Mouse (Mus musculus) thymus, adult 2 months (tissue): ENCODE data around the gene Pgpep1l. TPM values are rescaled to one million over a fixed set of nuclear protein-coding genes. Genes with fewer than 3 reads are reported as not detected.

Source experiments
- DNase-seq: peaks from one replicate; pipeline ENCODE4 v3.0.0; 2021
- H3K27ac ChIP-seq: fragments of 200-500 bp; 2 replicates; pipeline ENCODE4 v1.5.1; 2012; ENCODE audit warnings: low read length, control low read depth; ENCODE audit not compliant: control insufficient read depth, insufficient read depth
- H3K27me3 ChIP-seq: fragments of 200-500 bp; 2 replicates; pipeline ENCODE4 v1.6.1; 2012; ENCODE audit warnings: mild to moderate bottlenecking, low read length, moderate library complexity, mixed read lengths; ENCODE audit not compliant: control insufficient read depth, insufficient read depth
- H3K36me3 ChIP-seq: fragments of 200-500 bp; 2 replicates; pipeline ENCODE4 v1.6.1; 2012; ENCODE audit warnings: mild to moderate bottlenecking, low read length, moderate library complexity; ENCODE audit not compliant: control insufficient read depth, insufficient read depth
- H3K4me1 ChIP-seq: fragments of 200-500 bp; replicated peaks from 2 replicates; pipeline ENCODE4 v1.6.1; 2012; ENCODE audit warnings: low read length; ENCODE audit not compliant: control insufficient read depth, insufficient read depth
- H3K4me3 ChIP-seq: fragments of 200-500 bp; 2 replicates; pipeline ENCODE4 v1.5.1; 2012; ENCODE audit warnings: mild to moderate bottlenecking, low read length, control low read depth, moderate library complexity; ENCODE audit not compliant: control insufficient read depth, insufficient read depth
- CTCF ChIP-seq: fragments of 200-500 bp; IDR thresholded peaks from 2 replicates; pipeline ENCODE4 v1.5.1; 2012; ENCODE audit warnings: mild to moderate bottlenecking, control low read depth, low read length, moderate library complexity, borderline replicate concordance; ENCODE audit not compliant: control insufficient read depth, poor library complexity, insufficient read depth; ENCODE audit errors: extremely low read depth
- POLR2A ChIP-seq: fragments of 200-500 bp; IDR thresholded peaks from 2 replicates; pipeline ENCODE4 v1.6.1; 2012; ENCODE audit warnings: mild to moderate bottlenecking, low read length, control low read depth, moderate library complexity; ENCODE audit not compliant: control insufficient read depth, poor library complexity, insufficient read depth; ENCODE audit errors: extremely low read depth
- WGBS: fragments of 180-500 bp; shearing (Covaris S2); methylation state at CpG from one replicate; pipeline ENCODE4 v1.1.7; 2018; 5-methylcytosine and 5-hydroxymethylcytosine counted together
- polyA plus RNA-seq: library from polyadenylated mRNA; depleted of rRNA; stranded (reverse); fragments of >200 nt; gene quantifications from 2 replicates; pipeline ENCODE4 v1.2.3, GENCODE M21; 2012; rRNA removed

Pgpep1l gene
- 0.98 and 1.5 TPM in 2 replicates for polyA plus RNA-seq

DNA sequence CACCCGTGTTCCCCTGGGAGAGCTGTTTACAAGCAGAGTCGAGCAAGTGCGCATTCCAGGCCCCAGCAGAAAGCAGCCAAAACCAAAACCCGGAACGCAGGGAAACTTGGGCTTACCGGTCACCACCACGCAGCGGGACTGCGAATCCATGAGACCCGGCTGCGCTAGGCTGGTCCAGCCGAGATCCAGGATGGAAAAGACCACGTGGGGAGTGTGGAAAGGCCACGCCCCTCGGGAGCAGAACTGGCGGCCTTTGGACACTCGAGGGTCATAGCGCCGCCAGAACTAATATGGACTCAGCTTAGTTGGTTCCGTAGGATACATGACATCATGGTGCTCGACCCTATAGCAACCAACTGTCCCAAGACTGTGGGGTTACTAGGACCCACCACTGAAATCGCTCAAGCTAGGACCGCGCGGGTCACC lies at the start of gene Pgpep1l:
Gene Pgpep1l, minus strand, starts transcription at position 206 of the 426 bp plus-strand sequence.
- Histone ChIP-seq H3K27ac (peak within 1 kb of the TSS; percentile 71), H3K4me3 (peak within 1 kb of the TSS; percentile 29), H3K36me3 (no peaks in the 10 kb centered on the region), H3K4me1 (peaks cover 36% of the 10 kb centered on the region), H3K27me3 (no peaks in the 10 kb centered on the region)
- 45% methylated on average over 25 of the region's 25 CpGs for WGBS
- no peak for TF ChIP-seq POLR2A
- TF ChIP-seq CTCF = no peak
- DNase-seq = peak; percentile 47

DNA sequence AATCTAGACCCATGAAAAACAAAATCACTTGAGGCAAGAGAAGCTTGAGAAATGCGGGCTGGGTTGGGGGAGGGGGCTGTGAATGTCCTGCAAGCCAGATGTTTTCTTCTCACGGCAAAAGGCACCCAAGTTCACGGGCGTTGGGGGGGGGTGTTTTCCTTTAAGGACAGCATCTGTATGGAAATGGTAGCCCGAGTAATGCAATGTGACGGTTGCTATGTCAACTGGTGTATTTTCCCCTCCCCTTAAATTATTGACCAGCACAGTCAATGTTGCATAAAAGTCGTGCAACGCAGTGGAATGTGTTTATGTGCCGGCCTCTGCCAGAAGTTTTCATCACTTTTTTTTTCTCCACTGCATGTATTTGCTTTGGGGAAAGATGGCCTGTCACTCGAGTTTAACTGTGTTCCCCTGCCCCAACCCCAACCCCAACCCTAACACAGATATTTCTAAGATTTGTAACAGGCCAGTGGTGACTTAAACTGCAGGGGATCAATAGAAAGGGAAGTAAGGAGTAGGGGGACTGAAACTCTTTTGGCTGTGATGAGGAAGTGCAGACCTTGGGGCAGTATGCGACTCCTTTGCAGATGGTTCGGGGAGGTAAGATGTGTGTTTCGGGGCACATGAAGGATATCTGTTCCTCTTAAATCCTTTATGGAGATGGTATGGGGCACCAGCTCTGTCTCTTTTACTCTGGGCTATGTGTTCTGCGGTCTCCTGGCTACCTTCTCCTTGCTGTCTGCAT lies 49.2 kb upstream of the Pgpep1l start:
- TF ChIP-seq POLR2A (no peak), CTCF (no peak)
- 90% methylated on average over 14 of the region's 14 CpGs for WGBS
- H3K4me3 ChIP-seq = no peak overlapping the region
- peaks cover 3% of the 10 kb centered on the region; the same call in 1 of the 2 replicates for H3K4me1 ChIP-seq
- no peak for DNase-seq
- H3K27me3 ChIP-seq = no peaks in the 10 kb centered on the region
- peaks cover 9% of the 10 kb centered on the region; the same call in 1 of the 2 replicates for H3K36me3 ChIP-seq
- H3K27ac ChIP-seq = no peak overlapping the region

DNA sequence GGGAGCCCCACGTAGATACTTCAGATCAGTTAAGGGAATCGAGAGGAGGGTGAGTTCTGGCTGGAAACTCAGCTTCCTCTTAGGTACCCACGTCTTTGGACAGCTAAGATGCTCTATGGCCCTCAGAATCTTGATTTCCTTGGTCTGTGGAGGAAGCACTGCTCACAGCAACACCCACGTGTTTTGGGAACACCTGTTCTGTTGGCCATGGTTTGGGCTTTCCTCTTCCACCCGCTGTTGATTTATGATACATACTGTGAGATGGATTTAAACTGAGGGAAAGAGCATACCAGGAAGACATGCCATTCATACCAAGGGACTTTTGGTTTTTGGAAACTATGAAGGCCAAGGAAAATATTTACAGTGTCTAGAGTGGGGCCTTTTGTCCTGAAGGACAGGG lies 48.4 kb upstream of the Pgpep1l start:
- H3K27ac ChIP-seq = no peak overlapping the region
- WGBS = 43% methylated on average over 5 of the region's 5 CpGs
- TF ChIP-seq CTCF (no peak), POLR2A (no peak)
- H3K36me3 ChIP-seq = peaks cover 13% of the 10 kb centered on the region; the same call in 1 of the 2 replicates
- no peak overlapping the region for H3K4me3 ChIP-seq
- H3K4me1 ChIP-seq = peaks cover 3% of the 10 kb centered on the region; the same call in 1 of the 2 replicates
- no peak for DNase-seq
- H3K27me3 ChIP-seq = no peaks in the 10 kb centered on the region

DNA sequence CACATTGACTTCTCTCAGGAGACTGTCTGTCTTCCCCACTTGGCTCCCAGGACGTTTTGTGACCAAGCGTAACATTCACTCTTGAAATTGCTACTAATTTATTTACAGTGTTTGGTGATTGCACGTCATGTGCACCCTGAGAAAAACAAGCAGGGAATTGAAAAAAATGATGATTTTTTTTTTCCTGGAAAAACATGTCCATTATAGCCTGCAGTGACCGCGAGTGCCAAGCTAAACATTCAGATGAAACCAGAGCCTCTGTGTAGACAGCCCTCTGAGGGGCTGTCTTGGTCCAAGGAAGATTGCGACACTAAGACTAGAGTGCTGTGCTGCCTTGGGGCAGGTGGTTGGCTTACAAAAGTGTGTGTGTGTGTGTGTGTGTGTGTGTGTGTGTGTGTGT lies 47.4 kb upstream of the Pgpep1l start:
- no peak overlapping the region for H3K27ac ChIP-seq
- H3K4me1 ChIP-seq = peaks cover 3% of the 10 kb centered on the region; the same call in 1 of the 2 replicates
- TF ChIP-seq POLR2A (no peak), CTCF (no peak)
- H3K4me3 ChIP-seq = no peak overlapping the region
- DNase-seq = no peak
- H3K36me3 ChIP-seq = peaks cover 13% of the 10 kb centered on the region; the same call in 1 of the 2 replicates
- WGBS = 90% methylated on average over 6 of the region's 6 CpGs
- no peaks in the 10 kb centered on the region for H3K27me3 ChIP-seq

DNA sequence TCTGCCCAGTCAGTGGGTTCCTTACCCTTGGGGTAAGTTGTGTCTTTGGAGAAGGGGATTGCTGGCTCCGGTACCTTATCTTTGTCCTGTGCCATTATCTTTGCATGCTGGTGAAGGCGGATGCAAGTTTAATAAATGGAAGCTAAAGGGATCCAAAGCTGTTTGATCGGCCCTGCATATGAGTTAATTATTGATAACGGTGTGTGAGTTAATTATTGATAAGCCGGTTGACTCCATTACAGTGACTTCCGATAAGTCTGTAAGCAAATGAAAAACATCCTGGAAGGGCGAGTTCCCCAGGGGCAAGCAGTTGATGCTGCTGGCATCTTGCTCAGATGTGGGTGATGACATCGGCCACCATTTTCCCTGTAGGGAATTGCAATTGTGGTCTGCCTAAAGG lies 42.7 kb upstream of the Pgpep1l start:
- peaks cover 7% of the 10 kb centered on the region; the same call in 1 of the 2 replicates for H3K4me1 ChIP-seq
- TF ChIP-seq POLR2A (no peak), CTCF (no peak)
- 96% methylated on average over 8 of the region's 8 CpGs for WGBS
- peaks cover 31% of the 10 kb centered on the region; the same call in 1 of the 2 replicates for H3K36me3 ChIP-seq
- H3K4me3 ChIP-seq = no peak overlapping the region
- no peak for DNase-seq
- no peak overlapping the region for H3K27ac ChIP-seq
- no peaks in the 10 kb centered on the region for H3K27me3 ChIP-seq

DNA sequence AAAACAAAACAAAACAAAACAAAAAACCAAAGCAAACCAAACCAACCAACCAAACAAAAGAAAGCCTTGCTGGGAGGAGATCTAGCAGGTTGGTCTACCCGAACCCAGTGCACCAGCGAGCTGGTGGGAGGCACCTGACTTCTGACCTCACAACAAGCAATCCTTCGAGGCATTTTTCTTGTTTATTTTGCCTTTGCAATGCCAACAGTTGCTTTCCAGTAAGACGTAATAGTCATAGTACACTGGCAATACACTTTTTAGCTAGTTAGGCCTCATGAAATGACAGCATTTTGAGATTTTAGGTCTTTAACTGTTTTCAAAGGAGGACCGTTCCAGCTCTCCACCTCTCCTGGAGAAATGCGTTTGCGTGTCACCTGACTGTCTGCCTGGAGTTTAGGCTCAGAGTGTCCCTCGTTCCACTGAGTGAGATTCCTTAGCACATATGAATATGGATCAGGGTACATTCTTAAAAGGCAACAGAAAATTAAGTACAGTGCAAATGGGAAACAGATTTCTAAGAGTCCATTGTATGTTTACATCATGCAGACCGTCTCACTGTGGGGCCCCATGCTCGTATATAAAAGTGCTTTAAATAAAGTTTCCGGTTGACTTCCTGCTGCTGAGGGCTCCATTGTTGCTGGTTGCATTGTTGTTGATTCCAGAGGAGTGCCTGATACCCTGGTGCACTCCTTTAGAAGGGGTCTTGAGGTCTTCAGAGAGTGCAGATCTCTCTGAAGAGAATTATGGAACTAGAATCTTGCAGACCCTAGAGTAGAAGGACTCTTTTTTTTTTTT lies 41.9 kb upstream of the Pgpep1l start:
- TF ChIP-seq CTCF = no peak
- TF ChIP-seq POLR2A = no peak
- no peak overlapping the region for H3K4me3 ChIP-seq
- 85% methylated on average over 11 of the region's 11 CpGs for WGBS
- DNase-seq = no peak
- H3K36me3 ChIP-seq = peaks cover 31% of the 10 kb centered on the region
- no peak overlapping the region for H3K27ac ChIP-seq
- H3K27me3 ChIP-seq = no peaks in the 10 kb centered on the region
- H3K4me1 ChIP-seq = peaks cover 7% of the 10 kb centered on the region; the same call in 1 of the 2 replicates

DNA sequence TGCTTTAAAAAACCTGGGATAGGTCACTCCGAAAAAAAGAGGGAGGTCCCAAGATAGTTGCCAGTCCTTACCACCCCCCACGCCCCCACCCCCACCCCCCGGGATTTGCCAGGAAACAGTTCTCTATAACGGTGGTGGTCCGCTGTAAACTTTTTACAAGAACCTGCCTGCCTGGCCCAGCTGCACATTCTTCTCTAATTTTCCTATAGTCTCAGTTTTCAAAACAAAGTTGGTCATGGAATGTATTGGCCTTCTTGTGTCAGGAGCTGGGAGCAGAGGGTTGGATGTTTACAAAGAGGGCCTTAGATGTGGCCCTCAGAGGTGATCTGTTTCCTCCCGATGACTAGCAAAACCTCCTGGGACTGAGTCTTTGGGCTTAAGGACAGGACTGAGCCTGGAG lies 39.7 kb upstream of the Pgpep1l start:
- WGBS = 83% methylated on average over 6 of the region's 6 CpGs
- Histone ChIP-seq H3K4me1 (peaks cover 8% of the 10 kb centered on the region; the same call in 1 of the 2 replicates), H3K36me3 (peaks cover 34% of the 10 kb centered on the region), H3K27ac (no peak overlapping the region), H3K4me3 (no peak overlapping the region), H3K27me3 (no peaks in the 10 kb centered on the region)
- DNase-seq = no peak
- TF ChIP-seq CTCF (no peak), POLR2A (no peak)
